Mouse (Mus musculus): Measurements from ENCODE around the gene Ccdc125. TPM values are rescaled to one million over a fixed set of nuclear protein-coding genes. Genes with fewer than 3 reads are reported as not detected.

The Ccdc125 gene
- 5.6 TPM for polyA plus RNA-seq (2014; fragmentation: Illumina TruSeq; extraction: RNeasy Lipid Tissue Mini Kit (QIAGEN cat#74804); ENCODE audit: low read depth, low replicate concordance)

DNA sequence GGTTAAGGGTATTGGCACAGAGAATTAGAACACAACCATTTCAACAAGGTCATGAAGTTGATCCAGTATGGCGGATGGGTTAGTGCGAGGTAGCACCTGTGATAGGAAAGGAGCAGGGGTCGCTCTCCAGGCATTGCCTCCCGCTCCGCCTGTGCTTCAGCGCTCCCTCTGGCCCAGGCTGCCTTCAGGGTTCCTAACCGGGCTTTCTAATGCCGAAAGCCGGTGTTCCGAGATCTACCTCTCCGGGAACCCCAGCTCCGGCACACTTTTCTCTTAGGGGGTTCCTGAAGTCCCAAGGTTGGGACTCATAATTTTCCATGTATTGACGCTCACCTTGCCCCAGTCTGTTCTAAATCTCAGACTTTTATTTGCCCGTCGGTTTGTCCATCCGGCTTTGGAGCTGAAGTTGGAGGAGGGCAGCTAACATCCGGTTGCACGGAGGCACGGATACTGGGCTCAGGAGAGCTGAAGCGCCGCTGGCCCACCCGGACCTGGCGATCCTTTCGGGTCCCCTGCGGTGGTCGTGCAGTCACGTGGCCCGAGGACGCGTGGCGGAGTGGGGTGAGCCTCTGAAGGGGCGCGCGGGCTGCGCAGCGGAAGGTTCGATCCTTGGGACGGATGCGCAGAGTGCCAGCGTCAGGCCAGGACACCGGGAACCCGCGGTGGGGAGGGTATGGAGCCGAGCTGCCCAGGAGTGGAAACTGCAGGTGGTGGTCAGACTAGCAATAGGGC is at the start of gene Ccdc125:
Ccdc125 (plus strand) TSS at position 427 of the 732 bp plus-strand sequence.

DNA sequence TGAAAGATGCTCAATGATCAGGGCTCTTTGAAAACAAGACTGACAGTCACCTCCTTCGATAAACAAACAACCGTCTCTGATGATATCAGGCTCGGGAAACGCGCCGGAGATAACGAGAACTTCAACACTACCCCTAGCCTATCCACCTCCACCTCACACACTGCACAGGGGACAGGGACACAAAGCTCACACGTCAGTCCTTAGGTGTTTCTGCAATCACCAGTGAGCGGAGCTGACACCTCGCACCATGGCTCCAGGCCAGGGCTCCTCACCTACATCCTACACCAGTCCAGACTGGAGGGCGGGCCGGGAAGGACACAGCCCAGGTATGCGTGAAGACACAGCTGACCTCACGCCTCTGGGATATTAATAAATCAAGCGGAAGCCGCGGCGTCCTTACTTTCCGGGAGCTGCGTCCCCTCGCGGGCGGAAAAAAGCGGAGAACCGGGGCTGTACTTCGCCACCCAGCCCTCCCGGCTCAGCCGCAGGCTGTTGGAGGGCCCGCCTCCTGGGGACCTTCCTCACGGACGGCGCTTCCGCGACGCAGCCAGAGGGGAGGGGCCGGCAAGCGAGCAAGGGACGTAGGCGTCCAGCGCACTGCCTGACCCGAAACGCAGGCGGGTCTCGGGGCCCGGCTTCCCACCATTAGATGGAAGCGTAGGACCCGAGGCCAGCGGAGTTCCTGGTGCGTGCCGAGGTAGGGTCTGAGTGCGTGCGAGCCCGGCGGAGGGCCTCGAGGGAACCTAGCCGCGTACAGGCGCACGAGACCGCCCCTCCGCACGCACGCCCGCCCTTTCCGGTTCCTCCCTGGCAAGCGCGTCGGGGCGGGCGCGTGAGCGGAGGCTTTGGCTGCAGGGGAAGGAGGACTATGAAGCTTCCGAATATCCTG is 18.7 kb upstream of the Ccdc125 start, which contains the start of the genes Ak6 and Rad17:
Ak6 (plus strand) TSS at position 430 of the 889 bp plus-strand sequence.
Rad17 (minus strand) TSS at position 502 of the 889 bp plus-strand sequence.

DNA sequence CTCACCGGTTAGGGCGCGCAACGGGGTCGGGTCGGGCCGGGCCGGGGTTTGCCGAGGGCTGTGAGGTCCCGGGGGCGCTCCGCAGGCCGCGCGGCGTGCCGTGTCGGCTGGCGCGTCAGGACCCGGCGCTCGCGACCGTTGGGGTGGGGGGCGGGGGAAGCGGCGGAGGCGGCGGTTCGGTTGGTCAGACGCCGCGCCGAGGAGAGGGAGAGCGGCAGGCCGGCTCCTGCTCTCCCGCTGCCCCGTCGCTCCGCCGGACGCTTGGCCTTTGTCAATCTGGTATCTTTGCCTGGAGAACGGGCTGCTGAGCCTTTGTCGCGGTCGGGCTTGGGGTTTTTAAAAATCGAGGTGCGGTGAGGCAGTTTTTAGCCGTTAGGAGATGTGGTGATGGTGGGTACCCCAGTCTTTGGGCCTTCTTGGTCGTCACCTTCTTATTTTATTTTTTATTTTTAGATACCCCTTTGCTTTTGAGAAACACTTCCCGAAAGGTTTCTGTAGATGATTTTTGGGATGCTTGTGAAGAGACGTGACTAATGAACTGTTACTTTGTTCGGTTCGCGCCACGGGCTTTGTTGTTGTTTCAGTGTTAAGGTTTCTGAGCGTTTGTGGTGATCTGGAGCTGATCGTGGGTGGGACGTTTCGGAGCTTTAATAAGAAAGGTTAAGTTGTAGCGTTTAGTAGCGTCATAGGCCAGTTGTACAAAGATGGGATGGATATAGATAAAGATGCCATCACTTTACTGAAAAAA is 17.9 kb upstream of the Ccdc125 start, which contains the start of gene Taf9:
Taf9 (plus strand) TSS at position 141 of the 748 bp plus-strand sequence.

DNA sequence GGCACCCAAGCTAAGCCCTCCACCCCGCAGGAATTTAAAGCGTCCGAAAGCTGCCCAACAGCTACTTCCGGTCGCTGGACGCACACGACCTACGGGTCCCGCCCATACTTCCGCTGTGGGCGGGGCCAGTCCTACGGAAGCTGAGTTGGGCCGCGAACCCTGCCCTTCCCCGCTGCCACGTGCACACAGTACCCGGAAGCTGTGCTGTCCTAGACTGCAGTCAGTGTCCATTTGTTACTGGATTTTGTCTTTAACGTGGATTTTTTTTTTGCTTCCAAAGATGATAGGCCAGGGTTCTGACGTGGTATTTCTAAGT is 61.3 kb downstream of the Ccdc125 start, which contains the start of gene Cdk7:
Cdk7 (minus strand) TSS at position 79 of the 316 bp plus-strand sequence.

DNA sequence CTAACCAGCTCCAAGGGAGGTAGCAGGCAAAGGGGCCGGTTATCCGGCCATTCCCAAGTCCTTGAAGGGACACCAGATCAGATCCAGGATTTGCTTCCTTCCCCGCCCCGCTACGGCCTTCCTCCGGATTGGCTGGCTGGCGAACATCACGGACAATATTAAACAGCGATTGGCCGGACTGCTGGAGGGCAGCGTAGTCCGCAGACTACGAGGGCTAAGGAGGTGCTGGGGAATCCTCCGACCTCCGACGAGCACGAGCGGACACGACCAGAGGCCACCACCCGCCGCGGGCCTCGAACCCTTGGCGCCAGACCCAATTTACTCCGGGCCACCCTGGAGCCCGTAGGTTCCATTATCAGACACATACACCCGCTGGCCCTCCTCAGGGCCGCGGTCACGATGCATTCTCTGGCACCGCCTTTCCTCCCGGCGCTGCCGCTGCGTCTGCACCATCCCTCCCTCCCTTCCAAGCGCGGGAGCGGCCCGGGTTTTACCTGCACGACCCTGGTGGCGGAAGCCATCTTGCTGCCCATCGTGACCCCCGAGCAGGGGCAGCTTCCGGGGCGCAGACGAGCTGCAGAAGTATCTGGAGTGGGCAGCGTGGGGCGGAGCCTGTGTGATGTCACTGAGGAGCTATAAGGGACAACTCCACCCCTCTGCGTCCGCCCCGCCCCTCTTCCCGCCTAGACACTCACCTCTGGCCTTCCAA is 74.7 kb downstream of the Ccdc125 start, which contains the start of gene Mrps36:
Mrps36 (minus strand) TSS at position 624 of the 709 bp plus-strand sequence.

Other genes with a start within 250 kb of the Ccdc125 start
- gene Naip1, start 216.8 kb upstream of the Ccdc125 start, polyA plus RNA-seq (2014; fragmentation: Illumina TruSeq; extraction: RNeasy Lipid Tissue Mini Kit (QIAGEN cat#74804); ENCODE audit: low read depth, low replicate concordance) = 0.26 TPM
- 35.0 TPM for gene Gtf2h2, start 177.1 kb upstream of the Ccdc125 start, polyA plus RNA-seq (2014; fragmentation: Illumina TruSeq; extraction: RNeasy Lipid Tissue Mini Kit (QIAGEN cat#74804); ENCODE audit: low read depth, low replicate concordance)
- 28.0 TPM for gene Ocln, start 117.0 kb upstream of the Ccdc125 start, polyA plus RNA-seq (2014; fragmentation: Illumina TruSeq; extraction: RNeasy Lipid Tissue Mini Kit (QIAGEN cat#74804); ENCODE audit: low read depth, low replicate concordance)
- 6.6 TPM for gene Marveld2, start 52.7 kb upstream of the Ccdc125 start, polyA plus RNA-seq (2014; fragmentation: Illumina TruSeq; extraction: RNeasy Lipid Tissue Mini Kit (QIAGEN cat#74804); ENCODE audit: low read depth, low replicate concordance)
- gene Ak6, start 18.7 kb upstream of the Ccdc125 start, polyA plus RNA-seq (2014; fragmentation: Illumina TruSeq; extraction: RNeasy Lipid Tissue Mini Kit (QIAGEN cat#74804); ENCODE audit: low read depth, low replicate concordance) = 88.9 TPM
- gene Rad17, start 18.7 kb upstream of the Ccdc125 start, polyA plus RNA-seq (2014; fragmentation: Illumina TruSeq; extraction: RNeasy Lipid Tissue Mini Kit (QIAGEN cat#74804); ENCODE audit: low read depth, low replicate concordance) = 20.8 TPM
- 3.5 TPM for gene Taf9, start 18.1 kb upstream of the Ccdc125 start, polyA plus RNA-seq (2014; fragmentation: Illumina TruSeq; extraction: RNeasy Lipid Tissue Mini Kit (QIAGEN cat#74804); ENCODE audit: low read depth, low replicate concordance)
- 21.0 TPM for gene Cdk7, start 61.2 kb downstream of the Ccdc125 start, polyA plus RNA-seq (2014; fragmentation: Illumina TruSeq; extraction: RNeasy Lipid Tissue Mini Kit (QIAGEN cat#74804); ENCODE audit: low read depth, low replicate concordance)
- gene Mrps36, start 74.9 kb downstream of the Ccdc125 start, polyA plus RNA-seq (2014; fragmentation: Illumina TruSeq; extraction: RNeasy Lipid Tissue Mini Kit (QIAGEN cat#74804); ENCODE audit: low read depth, low replicate concordance) = 43.9 TPM
- not detected for gene Cenph, start 106.2 kb downstream of the Ccdc125 start, polyA plus RNA-seq (2014; fragmentation: Illumina TruSeq; extraction: RNeasy Lipid Tissue Mini Kit (QIAGEN cat#74804); ENCODE audit: low read depth, low replicate concordance)
- not detected for gene Ccnb1, start 116.9 kb downstream of the Ccdc125 start, polyA plus RNA-seq (2014; fragmentation: Illumina TruSeq; extraction: RNeasy Lipid Tissue Mini Kit (QIAGEN cat#74804); ENCODE audit: low read depth, low replicate concordance)
- gene Slc30a5, start 163.7 kb downstream of the Ccdc125 start, polyA plus RNA-seq (2014; fragmentation: Illumina TruSeq; extraction: RNeasy Lipid Tissue Mini Kit (QIAGEN cat#74804); ENCODE audit: low read depth, low replicate concordance) = 45.0 TPM